Mouse (Mus musculus) midbrain, embryonic 11.5 days (tissue): ENCODE measurements around the gene Asic3. TPM values are rescaled to one million over a fixed set of nuclear protein-coding genes. Genes with fewer than 3 reads are reported as not detected.

Experiments used
- ATAC-seq: fragments of 200-750 bp; cut with Nextera tagmentation; 2 replicates; pipeline ENCODE4 v1.8.0; 2017; ENCODE audit warnings: moderate TSS enrichment, moderate library complexity; ENCODE audit not compliant: low FRiP score
- DNase-seq: peaks from one replicate; pipeline ENCODE4 v3.0.0; 2015; ENCODE audit warnings: low spot score; ENCODE audit errors: missing footprints
- H3K27ac ChIP-seq: fragments of 300-500 bp; sonication (generic); 2 replicates; pipeline ENCODE4 v1.5.1; 2014; ENCODE audit warnings: low read depth, low read length
- H3K27me3 ChIP-seq: fragments of 300-500 bp; sonication (generic); 2 replicates; pipeline ENCODE4 v1.6.1; 2014; ENCODE audit warnings: mild to moderate bottlenecking, low read length, moderate library complexity, mixed read lengths; ENCODE audit not compliant: control insufficient read depth, insufficient read depth
- H3K36me3 ChIP-seq: fragments of 300-500 bp; sonication (generic); 2 replicates; pipeline ENCODE4 v1.6.1; 2014; ENCODE audit warnings: mild to moderate bottlenecking, low read length, moderate library complexity, mixed read lengths; ENCODE audit not compliant: control insufficient read depth, insufficient read depth
- H3K4me1 ChIP-seq: fragments of 300-500 bp; sonication (generic); 2 replicates; pipeline ENCODE4 v1.6.1; 2014; ENCODE audit warnings: low read length; ENCODE audit not compliant: control insufficient read depth, insufficient read depth
- H3K4me2 ChIP-seq: fragments of 300-500 bp; sonication (generic); 2 replicates; pipeline ENCODE4 v1.6.1; 2014; ENCODE audit warnings: mild to moderate bottlenecking, moderate library complexity
- H3K4me3 ChIP-seq: fragments of 300-500 bp; sonication (generic); 2 replicates; pipeline ENCODE4 v1.5.1; 2014; ENCODE audit warnings: low read depth, low read length
- H3K9ac ChIP-seq: fragments of 300-500 bp; sonication (generic); 2 replicates; pipeline ENCODE4 v1.6.1; 2014; ENCODE audit warnings: low read length
- H3K9me3 ChIP-seq: fragments of 300-500 bp; sonication (generic); 2 replicates; pipeline ENCODE4 v1.6.1; 2016; ENCODE audit warnings: low read length; ENCODE audit not compliant: control insufficient read depth
- WGBS: fragments of 180-500 bp; shearing (Covaris S2); extraction: QIAGEN DNeasy Blood & Tissue Kit; methylation state at CpG from one replicate; pipeline ENCODE4 v1.1.7; 2014; 5-methylcytosine and 5-hydroxymethylcytosine counted together
- polyA plus RNA-seq: library from polyadenylated mRNA; unstranded; fragments of >200 nt; fragmentation: Nextera tagmentation; extraction: Ambion mirVana; gene quantifications from 2 replicates; pipeline ENCODE4 v1.2.1, GENCODE M21; 2014

Gene Asic3
- polyA plus RNA-seq: 0.30 TPM in 1 of 2 replicates, not detected in the other

GRCm38 (mm10) chr5:24413042-24413693 lies at the start of gene Asic3:
Gene Asic3, plus strand, starts transcription at chr5:24413392.
- Histone ChIP-seq H3K9me3 (no peaks in the 10 kb centered on the region), H3K4me3 (no peak within 1 kb of the TSS), H3K4me2 (no peak within 1 kb of the TSS), H3K27ac (no peak within 1 kb of the TSS), H3K4me1 (no peaks in the 10 kb centered on the region), H3K36me3 (peaks cover 3% of the 10 kb centered on the region), H3K27me3 (no peaks in the 10 kb centered on the region), H3K9ac (no peak within 1 kb of the TSS)
- ATAC-seq (no peak), DNase-seq (no peak)
- 50% methylated on average over 11 of the region's 11 CpGs for WGBS

DNA sequence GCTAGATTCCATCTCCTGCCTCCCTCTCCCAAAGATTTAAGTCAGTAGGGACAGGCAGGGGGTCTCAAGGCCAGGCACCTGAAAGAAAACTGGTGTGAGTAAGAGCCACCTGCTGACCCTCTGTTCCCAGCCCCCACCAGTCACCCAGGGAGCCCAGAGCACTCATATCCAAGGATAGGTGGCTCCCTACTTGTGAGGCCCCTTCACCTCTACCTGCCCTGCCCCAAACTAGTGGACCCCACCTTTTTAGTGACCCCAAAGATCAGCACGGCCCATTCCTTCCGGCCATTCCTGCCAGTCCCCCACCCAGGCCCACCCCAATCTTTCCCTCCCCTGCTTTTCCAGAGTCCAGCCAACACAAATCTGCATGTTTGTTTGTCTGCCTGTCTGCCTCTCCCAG lies 49.7 kb upstream of the Asic3 start:
- Histone ChIP-seq H3K4me3 (no peak overlapping the region), H3K27me3 (no peaks in the 10 kb centered on the region), H3K36me3 (no peaks in the 10 kb centered on the region), H3K4me1 (no peaks in the 10 kb centered on the region; the same call in 1 of the 2 replicates), H3K9ac (no peak overlapping the region), H3K27ac (no peak overlapping the region), H3K9me3 (no peaks in the 10 kb centered on the region), H3K4me2 (no peak overlapping the region)
- DNase-seq (no peak), ATAC-seq (no peak)
- WGBS: 72% methylated on average over 2 of the region's 2 CpGs

- ATAC-seq (no peak), DNase-seq (no peak)
- WGBS: 62% methylated on average over 3 of the region's 3 CpGs
- Histone ChIP-seq H3K27me3 (no peaks in the 10 kb centered on the region), H3K4me3 (no peak overlapping the region), H3K9me3 (no peaks in the 10 kb centered on the region), H3K4me1 (no peaks in the 10 kb centered on the region; the same call in 1 of the 2 replicates), H3K36me3 (no peaks in the 10 kb centered on the region), H3K4me2 (no peak overlapping the region), H3K27ac (no peak overlapping the region), H3K9ac (no peak overlapping the region)
Measured at GRCm38 (mm10) chr5:24364061-24364460, 49.1 kb upstream of the Asic3 start.

DNA sequence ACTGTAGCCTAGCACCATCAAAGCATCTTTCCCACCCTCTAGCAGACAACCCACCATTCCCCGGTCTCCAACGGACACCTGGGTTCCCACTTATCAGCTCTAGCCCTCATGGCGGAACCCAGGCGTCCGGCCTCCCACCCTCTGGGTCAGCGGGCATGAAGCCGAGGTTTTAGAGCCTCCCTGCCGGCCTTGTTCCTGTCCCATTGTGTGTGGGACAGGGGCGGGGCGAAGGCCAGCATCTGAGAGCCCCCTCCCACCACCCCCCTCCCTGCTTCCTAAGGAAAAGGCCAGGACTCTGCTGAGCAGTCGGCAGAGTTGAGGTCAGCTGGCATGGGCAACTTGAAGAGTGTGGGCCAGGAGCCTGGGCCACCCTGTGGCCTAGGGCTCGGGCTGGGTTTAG lies 48.7 kb upstream of the Asic3 start, which contains the start of gene Nos3:
Gene Nos3 (plus strand): TSS at position 303 of the 400 bp plus-strand sequence.
- no peaks in the 10 kb centered on the region for H3K27me3 ChIP-seq
- ATAC-seq: no peak
- DNase-seq: no peak
- no peak within 1 kb of the TSS for H3K4me2 ChIP-seq
- WGBS: 32% methylated on average over 12 of the region's 12 CpGs
- H3K9ac ChIP-seq: no peak within 1 kb of the TSS
- no peaks in the 10 kb centered on the region for H3K9me3 ChIP-seq
- H3K4me3 ChIP-seq: no peak within 1 kb of the TSS
- no peaks in the 10 kb centered on the region for H3K36me3 ChIP-seq
- H3K27ac ChIP-seq: no peak within 1 kb of the TSS
- no peaks in the 10 kb centered on the region; the same call in 1 of the 2 replicates for H3K4me1 ChIP-seq

DNA sequence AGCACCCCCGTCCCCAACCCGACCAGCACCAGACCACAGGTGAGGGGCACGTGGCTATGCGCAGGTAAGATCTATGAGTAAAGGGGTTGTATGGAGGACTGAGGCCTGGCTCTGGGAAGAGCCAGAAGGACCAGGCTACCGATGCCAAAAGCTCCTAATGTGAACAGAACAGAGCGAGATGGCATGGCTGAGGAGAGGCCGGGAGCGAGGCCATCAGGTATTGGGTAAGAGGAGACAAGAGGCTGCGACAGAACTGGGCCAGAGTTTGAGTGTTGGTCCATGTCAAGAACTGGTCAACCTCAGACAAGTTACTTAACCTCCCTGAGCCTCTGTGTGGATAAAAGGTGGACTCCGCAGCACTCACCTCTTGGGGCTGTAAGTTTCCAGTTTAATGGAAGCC lies 48.2 kb upstream of the Asic3 start:
- Histone ChIP-seq H3K9ac (no peak overlapping the region), H3K4me3 (no peak overlapping the region), H3K27ac (no peak overlapping the region), H3K9me3 (no peaks in the 10 kb centered on the region), H3K27me3 (no peaks in the 10 kb centered on the region), H3K4me1 (no peaks in the 10 kb centered on the region; the same call in 1 of the 2 replicates), H3K4me2 (no peak overlapping the region), H3K36me3 (no peaks in the 10 kb centered on the region)
- 83% methylated on average over 10 of the region's 10 CpGs for WGBS
- no peak for ATAC-seq
- DNase-seq: no peak

DNA sequence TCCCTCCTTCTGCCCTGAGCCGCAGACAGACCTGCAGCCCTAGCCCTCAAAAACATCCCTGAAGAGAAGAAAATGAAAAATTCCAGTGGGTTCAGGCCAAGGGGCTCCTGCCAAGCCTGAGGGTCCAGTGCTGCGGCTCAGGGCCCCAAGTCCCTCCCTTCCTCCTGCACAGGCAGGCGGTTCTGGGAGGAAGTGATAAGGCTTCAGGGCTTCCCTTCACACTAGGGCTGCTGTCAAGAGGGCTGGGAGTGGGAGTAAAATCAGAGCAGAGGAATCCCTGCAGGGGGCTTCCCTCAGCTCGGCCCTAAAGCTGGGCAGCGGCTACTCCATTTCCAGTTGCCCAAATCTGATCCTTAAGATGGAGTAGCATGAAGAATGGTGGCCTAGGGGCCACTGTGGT lies 47.7 kb upstream of the Asic3 start:
- WGBS: 50% methylated on average over 5 of the region's 5 CpGs
- H3K4me1 ChIP-seq: no peaks in the 10 kb centered on the region; the same call in 1 of the 2 replicates
- H3K27ac ChIP-seq: no peak overlapping the region
- no peaks in the 10 kb centered on the region for H3K27me3 ChIP-seq
- no peaks in the 10 kb centered on the region for H3K9me3 ChIP-seq
- no peak overlapping the region for H3K9ac ChIP-seq
- no peak overlapping the region for H3K4me2 ChIP-seq
- no peak overlapping the region for H3K4me3 ChIP-seq
- ATAC-seq (no peak), DNase-seq (no peak)
- H3K36me3 ChIP-seq: no peaks in the 10 kb centered on the region

DNA sequence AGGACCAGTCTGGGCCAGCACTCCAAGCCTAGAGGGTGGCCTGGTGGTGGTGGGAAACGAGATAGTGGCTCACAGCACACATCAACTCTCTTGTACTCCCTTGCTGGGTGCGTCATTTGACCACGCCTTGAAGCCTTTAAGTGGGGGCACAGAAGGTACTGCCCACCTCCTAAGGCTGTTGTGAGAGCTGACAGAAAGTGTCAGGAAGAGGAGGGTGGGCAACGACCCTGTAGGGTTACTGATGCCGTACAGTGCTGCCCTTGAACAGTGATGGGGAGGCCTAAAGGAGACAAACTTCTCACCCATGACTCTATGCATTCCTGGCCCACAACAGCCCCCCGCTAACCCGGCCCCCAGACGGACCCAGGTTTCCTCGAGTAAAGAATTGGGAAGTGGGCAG lies 46.8 kb upstream of the Asic3 start:
- DNase-seq (no peak), ATAC-seq (no peak)
- Histone ChIP-seq H3K27ac (no peak overlapping the region), H3K27me3 (no peaks in the 10 kb centered on the region), H3K9ac (no peak overlapping the region), H3K4me1 (no peaks in the 10 kb centered on the region; the same call in 1 of the 2 replicates), H3K9me3 (no peaks in the 10 kb centered on the region), H3K4me3 (no peak overlapping the region), H3K4me2 (no peak overlapping the region), H3K36me3 (no peaks in the 10 kb centered on the region)
- 85% methylated on average over 9 of the region's 9 CpGs for WGBS

- no peak overlapping the region for H3K27ac ChIP-seq
- no peaks in the 10 kb centered on the region for H3K36me3 ChIP-seq
- 84% methylated on average over 9 of the region's 9 CpGs for WGBS
- H3K9me3 ChIP-seq: no peaks in the 10 kb centered on the region
- no peaks in the 10 kb centered on the region for H3K4me1 ChIP-seq
- no peak overlapping the region for H3K4me2 ChIP-seq
- no peaks in the 10 kb centered on the region for H3K27me3 ChIP-seq
- no peak overlapping the region for H3K9ac ChIP-seq
- no peak for ATAC-seq
- no peak for DNase-seq
- no peak overlapping the region for H3K4me3 ChIP-seq
Measured at GRCm38 (mm10) chr5:24369767-24370166, 43.4 kb upstream of the Asic3 start.

- 65% methylated on average over 5 of the region's 5 CpGs for WGBS
- no peak overlapping the region for H3K27ac ChIP-seq
- H3K4me3 ChIP-seq: no peak overlapping the region
- H3K4me2 ChIP-seq: no peak overlapping the region
- H3K9ac ChIP-seq: no peak overlapping the region
- H3K9me3 ChIP-seq: no peaks in the 10 kb centered on the region
- H3K4me1 ChIP-seq: no peaks in the 10 kb centered on the region
- no peaks in the 10 kb centered on the region for H3K27me3 ChIP-seq
- H3K36me3 ChIP-seq: no peaks in the 10 kb centered on the region
- DNase-seq (no peak), ATAC-seq (no peak)
Measured at GRCm38 (mm10) chr5:24373807-24374206, 39.4 kb upstream of the Asic3 start.
